Mouse (Mus musculus) forebrain, embryonic 10.5 days (tissue): ENCODE results near the gene Adk. TPM values are rescaled to one million over a fixed set of nuclear protein-coding genes. Genes with fewer than 3 reads are reported as not detected.

Experiments used
- DNase-seq: peaks from one replicate; pipeline ENCODE4 v3.0.0-alpha.2; 2017; ENCODE audit warnings: low spot score; ENCODE audit errors: extremely low spot score
- H3K27ac ChIP-seq: fragments of 300-500 bp; sonication (generic); 2 replicates; pipeline ENCODE4 v1.5.1; 2016; ENCODE audit warnings: mild to moderate bottlenecking
- H3K27me3 ChIP-seq: fragments of 300-500 bp; sonication (generic); 2 replicates; pipeline ENCODE4 v1.6.1; 2016; ENCODE audit warnings: mild to moderate bottlenecking; ENCODE audit not compliant: poor library complexity, severe bottlenecking
- H3K36me3 ChIP-seq: fragments of 300-500 bp; sonication (generic); replicated peaks from 2 replicates; pipeline ENCODE4 v1.6.1; 2016; ENCODE audit warnings: mild to moderate bottlenecking, moderate library complexity
- H3K4me1 ChIP-seq: fragments of 300-500 bp; sonication (generic); 2 replicates; pipeline ENCODE4 v1.6.1; 2016
- H3K4me3 ChIP-seq: fragments of 300-500 bp; sonication (generic); 2 replicates; pipeline ENCODE4 v1.5.1; 2016; ENCODE audit warnings: mild to moderate bottlenecking, moderate library complexity
- H3K9me3 ChIP-seq: fragments of 300-500 bp; sonication (generic); 2 replicates; pipeline ENCODE4 v1.6.1; 2016; ENCODE audit warnings: mild to moderate bottlenecking, moderate library complexity
- WGBS: fragments of 180-500 bp; shearing (Covaris S2); methylation state at CpG from one replicate; pipeline ENCODE4 v1.1.7; 2016; 5-methylcytosine and 5-hydroxymethylcytosine counted together
- polyA plus RNA-seq: library from polyadenylated mRNA; unstranded; fragments of >200 nt; fragmentation: Nextera tagmentation; extraction: Ambion mirVana; gene quantifications from 2 replicates; pipeline ENCODE4 v1.2.1, GENCODE M21; 2016

Gene Adk
- polyA plus RNA-seq, 1 experiment from 2014 or later: 171 TPM

- no peak overlapping the region for H3K4me3 ChIP-seq
- H3K27ac ChIP-seq: peak overlapping the region; percentile 26; the same call in 1 of the 2 replicates
- no peaks in the 10 kb centered on the region for H3K27me3 ChIP-seq
- no peak for DNase-seq
- 92% methylated on average over 1 of the region's 1 CpGs for WGBS
- no peaks in the 10 kb centered on the region for H3K9me3 ChIP-seq
- peaks cover 48% of the 10 kb centered on the region for H3K4me1 ChIP-seq
- no peaks in the 10 kb centered on the region for H3K36me3 ChIP-seq
Measured at GRCm38 (mm10) chr14:21275786-21276185, 223.4 kb downstream of the Adk start.

GRCm38 (mm10) chr14:21278290-21278689, 225.9 kb downstream of the Adk start:
- Histone ChIP-seq H3K9me3 (no peaks in the 10 kb centered on the region), H3K27me3 (no peaks in the 10 kb centered on the region), H3K4me3 (no peak overlapping the region), H3K27ac (no peak overlapping the region), H3K36me3 (no peaks in the 10 kb centered on the region), H3K4me1 (peaks cover 42% of the 10 kb centered on the region)
- WGBS: 91% methylated on average over 2 of the region's 2 CpGs
- no peak for DNase-seq

GRCm38 (mm10) chr14:21278907-21279535, 226.6 kb downstream of the Adk start:
- no peak overlapping the region for H3K27ac ChIP-seq
- peaks cover 40% of the 10 kb centered on the region for H3K4me1 ChIP-seq
- H3K9me3 ChIP-seq: no peaks in the 10 kb centered on the region
- DNase-seq: no peak
- 85% methylated on average over 6 of the region's 6 CpGs for WGBS
- H3K4me3 ChIP-seq: no peak overlapping the region
- no peaks in the 10 kb centered on the region for H3K27me3 ChIP-seq
- H3K36me3 ChIP-seq: no peaks in the 10 kb centered on the region

- DNase-seq: no peak
- no peaks in the 10 kb centered on the region for H3K9me3 ChIP-seq
- 81% methylated on average over 3 of the region's 3 CpGs for WGBS
- no peaks in the 10 kb centered on the region for H3K27me3 ChIP-seq
- H3K27ac ChIP-seq: no peak overlapping the region
- H3K36me3 ChIP-seq: no peaks in the 10 kb centered on the region
- no peak overlapping the region for H3K4me3 ChIP-seq
- peaks cover 43% of the 10 kb centered on the region for H3K4me1 ChIP-seq
Measured at GRCm38 (mm10) chr14:21280451-21280850, 228.1 kb downstream of the Adk start.

- H3K9me3 ChIP-seq: no peaks in the 10 kb centered on the region
- WGBS: 85% methylated on average over 4 of the region's 4 CpGs
- H3K27me3 ChIP-seq: no peaks in the 10 kb centered on the region
- peaks cover 46% of the 10 kb centered on the region for H3K4me1 ChIP-seq
- DNase-seq: no peak
- no peak overlapping the region for H3K27ac ChIP-seq
- H3K36me3 ChIP-seq: no peaks in the 10 kb centered on the region
- no peak overlapping the region for H3K4me3 ChIP-seq
Measured at GRCm38 (mm10) chr14:21281506-21281905, 229.1 kb downstream of the Adk start.

- H3K4me3 ChIP-seq: no peak overlapping the region
- DNase-seq: no peak
- peaks cover 53% of the 10 kb centered on the region for H3K4me1 ChIP-seq
- peak overlapping the region; percentile 44; the same call in 1 of the 2 replicates for H3K27ac ChIP-seq
- no peaks in the 10 kb centered on the region for H3K9me3 ChIP-seq
- no peaks in the 10 kb centered on the region for H3K27me3 ChIP-seq
- 78% methylated on average over 7 of the region's 7 CpGs for WGBS
- no peaks in the 10 kb centered on the region for H3K36me3 ChIP-seq
Measured at GRCm38 (mm10) chr14:21284116-21284515, 231.7 kb downstream of the Adk start.

- WGBS: 84% methylated on average over 5 of the region's 5 CpGs
- no peak for DNase-seq
- Histone ChIP-seq H3K9me3 (no peaks in the 10 kb centered on the region), H3K27me3 (no peaks in the 10 kb centered on the region), H3K4me3 (no peak overlapping the region), H3K4me1 (peaks cover 53% of the 10 kb centered on the region), H3K27ac (peak overlapping the region; percentile 44; the same call in 1 of the 2 replicates), H3K36me3 (no peaks in the 10 kb centered on the region)
Measured at GRCm38 (mm10) chr14:21284847-21285246, 232.5 kb downstream of the Adk start.

- 94% methylated on average over 7 of the region's 7 CpGs for WGBS
- Histone ChIP-seq H3K36me3 (no peaks in the 10 kb centered on the region), H3K9me3 (no peaks in the 10 kb centered on the region), H3K27ac (peak overlapping the region; percentile 70; the same call in 1 of the 2 replicates), H3K4me1 (peaks cover 48% of the 10 kb centered on the region), H3K27me3 (no peaks in the 10 kb centered on the region), H3K4me3 (no peak overlapping the region)
- no peak for DNase-seq
Measured at GRCm38 (mm10) chr14:21286274-21286673, 233.9 kb downstream of the Adk start.

GRCm38 (mm10) chr14:21287726-21288442, 235.5 kb downstream of the Adk start:
- Histone ChIP-seq H3K4me3 (no peak overlapping the region), H3K27me3 (no peaks in the 10 kb centered on the region), H3K9me3 (no peaks in the 10 kb centered on the region), H3K4me1 (peaks cover 40% of the 10 kb centered on the region), H3K36me3 (no peaks in the 10 kb centered on the region), H3K27ac (peak overlapping the region; percentile 56)
- no peak for DNase-seq
- WGBS: 66% methylated on average over 9 of the region's 9 CpGs

- peaks cover 14% of the 10 kb centered on the region for H3K4me1 ChIP-seq
- H3K27me3 ChIP-seq: no peaks in the 10 kb centered on the region
- no peak overlapping the region for H3K27ac ChIP-seq
- no peak for DNase-seq
- 80% methylated on average over 4 of the region's 4 CpGs for WGBS
- no peaks in the 10 kb centered on the region for H3K9me3 ChIP-seq
- no peak overlapping the region for H3K4me3 ChIP-seq
- H3K36me3 ChIP-seq: peaks cover 5% of the 10 kb centered on the region
Measured at GRCm38 (mm10) chr14:21299743-21300142, 247.4 kb downstream of the Adk start.

GRCm38 (mm10) chr14:21304815-21305214, 252.4 kb downstream of the Adk start:
- Histone ChIP-seq H3K27me3 (no peaks in the 10 kb centered on the region), H3K4me3 (no peak overlapping the region), H3K27ac (peak overlapping the region; percentile 77), H3K4me1 (peaks cover 35% of the 10 kb centered on the region), H3K36me3 (no peaks in the 10 kb centered on the region), H3K9me3 (no peaks in the 10 kb centered on the region)
- no peak for DNase-seq
- WGBS: 100% methylated on average over 1 of the region's 1 CpGs

- Histone ChIP-seq H3K36me3 (no peaks in the 10 kb centered on the region), H3K4me3 (no peak overlapping the region), H3K9me3 (no peaks in the 10 kb centered on the region), H3K27ac (no peak overlapping the region), H3K4me1 (peaks cover 31% of the 10 kb centered on the region), H3K27me3 (no peaks in the 10 kb centered on the region)
- 93% methylated on average over 4 of the region's 4 CpGs for WGBS
- DNase-seq: no peak
Measured at GRCm38 (mm10) chr14:21308349-21308936, 256.1 kb downstream of the Adk start.

GRCm38 (mm10) chr14:21310530-21310929, 258.2 kb downstream of the Adk start:
- Histone ChIP-seq H3K27me3 (no peaks in the 10 kb centered on the region), H3K4me1 (peaks cover 14% of the 10 kb centered on the region), H3K36me3 (no peaks in the 10 kb centered on the region), H3K9me3 (no peaks in the 10 kb centered on the region), H3K4me3 (no peak overlapping the region), H3K27ac (no peak overlapping the region)
- 93% methylated on average over 5 of the region's 5 CpGs for WGBS
- no peak for DNase-seq
